Mouse (Mus musculus): ENCODE measurements around the gene Pgpep1l. TPM values are rescaled to one million over a fixed set of nuclear protein-coding genes. Genes with fewer than 3 reads are reported as not detected.

The Pgpep1l gene
- total and polyA plus RNA-seq, 2 experiments from 2014 or later: 0.68 TPM; not detected in 1

DNA sequence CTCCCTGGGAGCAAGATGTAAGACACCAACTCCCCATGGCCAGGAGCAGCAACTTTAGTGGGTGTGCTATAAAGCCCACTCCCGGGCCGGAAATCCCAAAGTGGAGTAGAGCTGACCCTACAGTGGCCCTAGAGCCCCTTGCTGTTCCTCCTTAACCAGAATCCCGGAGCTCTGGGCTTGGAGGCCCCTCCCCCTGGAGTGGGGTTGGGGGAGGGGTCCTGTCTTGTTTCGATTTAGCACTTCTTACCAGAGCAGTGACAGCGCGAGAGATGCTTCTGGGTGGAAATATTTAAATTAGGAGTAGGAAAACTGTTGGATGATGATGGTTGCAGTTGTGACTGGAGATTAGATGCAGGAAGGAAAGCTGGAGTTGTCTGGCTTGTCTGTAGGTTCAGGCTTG is 35.5 kb downstream of the Pgpep1l start:
- Histone ChIP-seq H3K27ac (no peak overlapping the region), H3K36me3 (ENCODE audit: insufficient read depth, low read length) (peaks cover 4% of the 10 kb centered on the region; the same call in 1 of the 2 replicates), H3K27me3 (ENCODE audit: insufficient read depth, low read length) (no peaks in the 10 kb centered on the region), H3K9me3 (ENCODE audit: low read length) (no peaks in the 10 kb centered on the region), H3K4me2 (ENCODE audit: low read depth, low read length) (no peak overlapping the region), H3K9ac (replicated peaks; ENCODE audit: low read length) (no peak overlapping the region), H3K4me1 (ENCODE audit: insufficient read depth, low read length) (no peaks in the 10 kb centered on the region; the same call in 1 of the 2 replicates), H3K4me3 (ENCODE audit: low read length) (no peak overlapping the region)
- DNase-seq (ENCODE audit: low spot score) (no peak), ATAC-seq (no peak)
- 41% methylated on average over 6 of the region's 6 CpGs for WGBS
- no peak for TF ChIP-seq CTCF (IDR thresholded peaks at IDR 0.05; ENCODE audit: low read depth)

DNA sequence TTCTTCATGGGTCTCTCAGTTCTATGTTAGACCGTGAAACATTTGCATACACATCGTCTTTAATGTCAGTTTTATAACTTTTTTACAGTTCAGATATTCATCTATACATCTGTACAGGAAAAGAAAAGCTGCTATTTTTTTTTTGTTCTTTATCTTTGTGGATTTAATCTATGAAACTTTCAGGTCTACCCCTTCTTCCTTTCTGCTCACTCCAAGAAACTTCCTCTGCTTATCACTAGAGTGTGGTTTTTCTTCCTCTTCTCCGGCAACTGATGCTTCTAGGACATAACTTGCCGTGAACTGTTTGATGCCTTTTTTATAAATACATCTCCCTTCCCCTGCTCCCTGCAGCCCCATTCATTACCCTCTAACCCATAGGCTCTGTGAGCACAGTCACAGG is 36.4 kb downstream of the Pgpep1l start:
- H3K27ac ChIP-seq: no peak overlapping the region
- no peaks in the 10 kb centered on the region for H3K27me3 ChIP-seq (ENCODE audit: insufficient read depth, low read length)
- no peak for DNase-seq (ENCODE audit: low spot score)
- no peaks in the 10 kb centered on the region; the same call in 1 of the 2 replicates for H3K4me1 ChIP-seq (ENCODE audit: insufficient read depth, low read length)
- H3K9me3 ChIP-seq (ENCODE audit: low read length): no peaks in the 10 kb centered on the region
- no peak overlapping the region for H3K9ac ChIP-seq (replicated peaks; ENCODE audit: low read length)
- peaks cover 4% of the 10 kb centered on the region; the same call in 1 of the 2 replicates for H3K36me3 ChIP-seq (ENCODE audit: insufficient read depth, low read length)
- TF ChIP-seq CTCF (IDR thresholded peaks at IDR 0.05; ENCODE audit: low read depth): no peak
- ATAC-seq: no peak
- no peak overlapping the region for H3K4me2 ChIP-seq (ENCODE audit: low read depth, low read length)
- WGBS: 83% methylated on average over 4 of the region's 4 CpGs
- H3K4me3 ChIP-seq (ENCODE audit: low read length): no peak overlapping the region

DNA sequence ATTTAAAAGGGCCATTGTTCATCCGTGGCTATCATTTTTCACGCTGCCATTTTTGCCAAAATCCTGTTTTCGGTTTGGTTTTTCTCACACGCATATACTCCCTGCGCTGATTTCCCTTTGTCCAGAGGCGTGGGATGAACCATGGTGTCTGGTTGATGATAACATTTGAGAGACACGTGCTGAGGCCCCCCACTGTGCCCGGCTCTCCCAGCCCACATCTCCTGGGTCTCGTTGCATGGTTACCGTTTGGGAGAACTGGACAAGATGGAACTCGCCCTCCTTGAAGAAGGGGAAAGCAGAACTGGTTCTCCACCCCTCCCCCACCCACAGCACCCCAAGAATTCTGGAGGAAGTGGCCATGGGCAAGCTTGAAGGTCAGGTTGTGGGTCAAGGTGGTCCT is 37.0 kb downstream of the Pgpep1l start:
- no peak overlapping the region for H3K4me3 ChIP-seq (ENCODE audit: low read length)
- ATAC-seq: no peak
- no peak overlapping the region for H3K27ac ChIP-seq
- no peak overlapping the region for H3K9ac ChIP-seq (replicated peaks; ENCODE audit: low read length)
- no peaks in the 10 kb centered on the region; the same call in 1 of the 2 replicates for H3K4me1 ChIP-seq (ENCODE audit: insufficient read depth, low read length)
- peaks cover 4% of the 10 kb centered on the region; the same call in 1 of the 2 replicates for H3K36me3 ChIP-seq (ENCODE audit: insufficient read depth, low read length)
- WGBS: 74% methylated on average over 11 of the region's 11 CpGs
- H3K9me3 ChIP-seq (ENCODE audit: low read length): no peaks in the 10 kb centered on the region
- no peaks in the 10 kb centered on the region for H3K27me3 ChIP-seq (ENCODE audit: insufficient read depth, low read length)
- no peak for DNase-seq (ENCODE audit: low spot score)
- no peak overlapping the region for H3K4me2 ChIP-seq (ENCODE audit: low read depth, low read length)
- no peak for TF ChIP-seq CTCF (IDR thresholded peaks at IDR 0.05; ENCODE audit: low read depth)

DNA sequence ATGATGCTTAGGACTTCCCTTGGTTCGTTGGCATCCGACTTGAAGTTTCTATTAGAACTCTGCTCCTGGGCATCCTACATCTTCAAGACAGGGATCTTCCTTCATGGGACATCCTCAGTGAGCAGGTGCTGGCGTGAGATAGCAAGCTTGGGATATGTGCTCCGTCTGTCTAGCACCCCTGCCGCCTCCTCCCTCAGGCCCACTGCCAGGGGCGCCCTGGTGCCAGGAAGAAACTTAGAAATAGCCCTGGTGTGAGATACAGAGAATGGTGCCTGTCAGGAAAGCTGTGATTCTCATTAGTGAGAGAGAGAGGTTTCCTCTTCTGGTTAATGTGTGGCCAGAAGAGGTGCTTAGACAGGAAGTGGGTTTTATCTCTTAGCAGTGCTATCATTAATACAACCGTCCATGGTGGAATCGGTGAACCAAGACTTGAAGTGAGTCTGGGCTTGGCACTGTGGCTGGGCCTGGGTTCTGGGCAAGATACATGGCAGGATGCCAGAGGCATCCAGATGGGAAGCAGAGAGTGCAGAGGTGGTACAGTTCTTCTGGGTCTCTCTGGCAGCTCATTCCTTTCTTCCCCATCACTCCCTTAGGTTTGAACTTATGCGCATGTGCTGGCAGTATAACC is 38.5 kb downstream of the Pgpep1l start:
- 71% methylated on average over 9 of the region's 9 CpGs for WGBS
- no peaks in the 10 kb centered on the region for H3K27me3 ChIP-seq (ENCODE audit: insufficient read depth, low read length)

DNA sequence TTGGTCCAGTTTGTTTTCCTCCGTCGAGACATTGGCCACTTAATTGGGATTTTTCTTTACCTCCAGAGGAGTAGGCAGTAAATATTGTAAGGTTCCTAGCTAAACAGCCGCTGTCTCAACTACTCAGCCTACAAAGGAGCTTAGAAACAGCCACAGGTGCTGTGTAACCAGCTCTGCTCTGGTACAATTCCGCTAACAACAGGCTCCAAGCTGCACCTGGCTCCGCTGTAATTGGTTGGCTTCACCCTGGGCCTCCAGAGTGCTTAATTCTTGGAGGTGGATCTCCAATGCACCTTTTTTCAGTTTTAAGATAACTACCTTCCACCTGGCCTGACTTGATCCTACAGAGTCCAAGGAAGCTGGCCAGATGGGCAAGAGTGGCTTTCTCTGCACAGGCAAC is 40.0 kb downstream of the Pgpep1l start:
- H3K36me3 ChIP-seq (ENCODE audit: insufficient read depth, low read length): peaks cover 14% of the 10 kb centered on the region; the same call in 1 of the 2 replicates
- H3K9ac ChIP-seq (replicated peaks; ENCODE audit: low read length): no peak overlapping the region
- WGBS: 82% methylated on average over 5 of the region's 5 CpGs
- no peaks in the 10 kb centered on the region for H3K9me3 ChIP-seq (ENCODE audit: low read length)
- no peak for TF ChIP-seq CTCF (IDR thresholded peaks at IDR 0.05; ENCODE audit: low read depth)
- H3K4me2 ChIP-seq (ENCODE audit: low read depth, low read length): no peak overlapping the region
- peak overlapping the region; percentile 72; the same call in 1 of the 2 replicates for H3K27ac ChIP-seq
- H3K4me3 ChIP-seq (ENCODE audit: low read length): no peak overlapping the region
- DNase-seq (ENCODE audit: low spot score) (no peak), ATAC-seq (no peak)
- no peaks in the 10 kb centered on the region for H3K27me3 ChIP-seq (ENCODE audit: insufficient read depth, low read length)
- H3K4me1 ChIP-seq (ENCODE audit: insufficient read depth, low read length): no peaks in the 10 kb centered on the region; the same call in 1 of the 2 replicates

More for the DNA sequence above, 38.5 kb downstream of the Pgpep1l start:
- Histone ChIP-seq H3K27ac (no peak overlapping the region), H3K9ac (replicated peaks; ENCODE audit: low read length) (no peak overlapping the region), H3K4me1 (ENCODE audit: insufficient read depth, low read length) (no peaks in the 10 kb centered on the region; the same call in 1 of the 2 replicates), H3K4me2 (ENCODE audit: low read depth, low read length) (no peak overlapping the region), H3K9me3 (ENCODE audit: low read length) (no peaks in the 10 kb centered on the region), H3K36me3 (ENCODE audit: insufficient read depth, low read length) (peaks cover 4% of the 10 kb centered on the region; the same call in 1 of the 2 replicates), H3K4me3 (ENCODE audit: low read length) (no peak overlapping the region)
- DNase-seq (ENCODE audit: low spot score) (no peak), ATAC-seq (no peak)
- no peak for TF ChIP-seq CTCF (IDR thresholded peaks at IDR 0.05; ENCODE audit: low read depth)

DNA sequence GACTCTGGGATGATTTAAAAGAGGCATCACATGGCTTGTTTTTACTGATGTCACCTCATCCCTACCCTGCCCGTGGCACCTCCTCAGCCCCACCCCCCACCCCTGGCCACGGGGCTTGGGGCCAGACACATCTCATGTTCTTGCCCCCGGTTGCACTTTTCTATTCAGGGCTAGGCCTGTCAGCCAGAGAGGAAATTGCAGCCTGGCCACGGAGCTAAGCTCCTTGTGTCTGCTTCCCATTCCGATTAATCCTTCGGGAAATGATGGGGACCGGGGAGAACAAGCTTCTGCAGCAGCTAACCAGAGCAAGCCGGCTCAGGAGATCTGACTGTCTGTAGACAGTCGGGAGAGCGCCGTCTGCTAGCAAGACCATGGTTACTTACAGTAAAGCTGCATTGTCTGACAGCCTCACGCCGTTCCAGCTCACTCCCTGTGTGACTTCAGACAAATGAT is 40.7 kb downstream of the Pgpep1l start:
- ATAC-seq (peak; percentile 70), DNase-seq (ENCODE audit: low spot score) (peak; percentile 63)
- WGBS: 33% methylated on average over 13 of the region's 13 CpGs
- Histone ChIP-seq H3K36me3 (ENCODE audit: insufficient read depth, low read length) (peaks cover 19% of the 10 kb centered on the region; the same call in 1 of the 2 replicates), H3K27me3 (ENCODE audit: insufficient read depth, low read length) (no peaks in the 10 kb centered on the region), H3K9me3 (ENCODE audit: low read length) (no peaks in the 10 kb centered on the region), H3K4me2 (ENCODE audit: low read depth, low read length) (no peak overlapping the region), H3K4me1 (ENCODE audit: insufficient read depth, low read length) (no peaks in the 10 kb centered on the region; the same call in 1 of the 2 replicates), H3K27ac (peak overlapping the region; percentile 72), H3K9ac (replicated peaks; ENCODE audit: low read length) (peak overlapping the region; percentile 24; the same call in 1 of the 2 replicates), H3K4me3 (ENCODE audit: low read length) (no peak overlapping the region)
- no peak for TF ChIP-seq CTCF (IDR thresholded peaks at IDR 0.05; ENCODE audit: low read depth)

Measured in hindbrain, postnatal 0 days (tissue).